Mouse (Mus musculus): ENCODE data around the gene Kitl.

DNA sequence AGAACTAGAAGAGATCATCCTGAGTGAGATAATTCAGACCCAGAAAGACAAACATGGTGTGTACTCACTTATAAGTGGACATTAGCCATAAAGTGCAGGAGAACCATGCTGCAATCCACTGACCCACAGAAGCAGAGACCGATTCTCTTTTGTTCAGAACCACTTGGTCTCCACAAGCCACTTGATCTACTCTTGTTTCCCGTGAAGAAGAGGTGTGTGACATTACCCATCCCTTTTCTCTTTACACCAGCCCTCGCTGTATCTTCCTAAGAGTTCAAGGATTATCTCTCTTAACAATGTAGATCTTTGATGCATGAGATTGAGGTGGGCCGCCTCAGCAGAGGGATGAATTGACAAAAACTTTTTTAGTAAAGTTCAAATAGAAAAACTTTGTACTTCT lies 11.6 kb upstream of the Kitl start:
- TF ChIP-seq CTCF (conservative IDR thresholded peaks at IDR 0.05; ENCODE audit: low read length) = no peak
- TF ChIP-seq POU5F1 (IDR thresholded peaks at IDR 0.05; ENCODE audit: borderline replicate concordance, low read length) = no peak
